In the genomic region with DNA sequence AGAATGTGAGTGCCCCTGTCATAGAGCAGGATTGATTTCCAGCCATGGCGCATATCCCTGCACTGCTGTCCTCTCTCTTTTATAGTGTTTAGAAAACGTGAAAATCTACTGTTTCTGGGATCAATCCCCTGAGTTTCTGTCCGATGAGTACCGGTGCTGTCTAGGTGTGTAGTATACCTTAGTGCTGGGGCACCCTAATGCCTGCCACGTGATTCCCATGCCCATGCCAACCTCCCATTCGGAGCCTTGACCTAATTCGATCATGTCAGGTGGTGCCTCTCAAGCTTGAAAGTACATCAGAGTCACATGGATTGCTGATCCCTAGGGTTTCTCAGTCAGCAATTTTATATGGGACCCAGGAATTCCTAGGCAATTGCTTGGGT, we compare ENCODE assay signal across 26 mouse cellular contexts. TPM values are rescaled to one million over a fixed set of nuclear protein-coding genes. Genes with fewer than 3 reads are reported as not detected.
"Had no signal": no experiment of that assay in that cellular context is flagged by ENCODE, and none has a peak within 500 bp of the region (broad histone marks: within the 10 kb centered on the region; RNA-seq: fewer than 3 reads in every experiment).

No protein-coding gene starts in this region.

- H3K4me3 ChIP-seq: limb, embryonic 10.5 days; limb, embryonic 13.5 days; liver, embryonic 12.5 days; liver, embryonic 15.5 days; lung, embryonic 15.5 days; megakaryocyte, embryonic 14.5 days; midbrain, embryonic 10.5 days; midbrain, embryonic 13.5 days; myocyte; neural tube, embryonic 13.5 days; stomach, embryonic 15.5 days had no signal

- H3K9ac ChIP-seq: limb, embryonic 13.5 days; liver, embryonic 12.5 days; liver, embryonic 15.5 days; lung, embryonic 15.5 days; midbrain, embryonic 13.5 days; neural tube, embryonic 13.5 days; stomach, embryonic 15.5 days had no signal

- H3K36me3 ChIP-seq: limb, embryonic 10.5 days; limb, embryonic 13.5 days; liver, embryonic 12.5 days; liver, embryonic 15.5 days; lung, embryonic 15.5 days; stomach, embryonic 15.5 days had no signal

- H3K4me2 ChIP-seq: limb, embryonic 13.5 days; liver, embryonic 12.5 days; liver, embryonic 15.5 days; lung, embryonic 15.5 days; midbrain, embryonic 13.5 days; neural tube, embryonic 13.5 days; stomach, embryonic 15.5 days had no signal

- H3K27ac ChIP-seq: limb, embryonic 10.5 days; limb, embryonic 13.5 days; liver, embryonic 12.5 days; liver, embryonic 15.5 days; lung, embryonic 15.5 days; midbrain, embryonic 10.5 days; midbrain, embryonic 13.5 days; neural tube, embryonic 13.5 days; stomach, embryonic 15.5 days had no signal

- H3K4me1 ChIP-seq: limb, embryonic 10.5 days; limb, embryonic 13.5 days; liver, embryonic 12.5 days; liver, embryonic 15.5 days; lung, embryonic 15.5 days; megakaryocyte, embryonic 14.5 days; midbrain, embryonic 10.5 days; midbrain, embryonic 13.5 days; neural tube, embryonic 13.5 days; stomach, embryonic 15.5 days had no signal

- H3K9me3 ChIP-seq: limb, embryonic 10.5 days; limb, embryonic 13.5 days; liver, embryonic 12.5 days; liver, embryonic 15.5 days; lung, embryonic 15.5 days; midbrain, embryonic 10.5 days; midbrain, embryonic 13.5 days; neural tube, embryonic 13.5 days; stomach, embryonic 15.5 days had no signal

- DNase-seq: kidney, postnatal 10 days; kidney, postnatal 36 days; liver; lung, adult 18-20 months; lung, postnatal 10 days; lung, postnatal 36 days; retina, postnatal 1 day; right cerebral cortex, postnatal 25 days; spleen, adult 18-20 months; thymus, adult 2 months; thymus, postnatal 14 days; thymus, postnatal 4 days had no signal

- ATAC-seq: liver, embryonic 12.5 days; midbrain, embryonic 13.5 days; midbrain, embryonic 16.5 days had no signal

- H3K27me3 ChIP-seq: limb, embryonic 13.5 days; liver, embryonic 12.5 days; liver, embryonic 15.5 days; lung, embryonic 15.5 days; megakaryocyte, embryonic 14.5 days; midbrain, embryonic 13.5 days; neural tube, embryonic 13.5 days; stomach, embryonic 15.5 days had no signal

RNA-seq across cellular contexts. Expression of gene Chgb, which starts 13.1 kb away (rescaled TPM):
- total RNA-seq: monocyte, adult 5-6 weeks; neutrophil, adult 5-6 weeks had no signal
